Mouse (Mus musculus) forebrain, embryonic 14.5 days (tissue): ENCODE data around the gene Nudt15. TPM values are rescaled to one million over a fixed set of nuclear protein-coding genes. Genes with fewer than 3 reads are reported as not detected.

ENCODE experiments used
- polyA plus RNA-seq: library from polyadenylated mRNA; unstranded; fragments of >200 nt; fragmentation: Nextera tagmentation; extraction: Ambion mirVana; gene quantifications from 2 replicates; pipeline ENCODE4 v1.2.1, GENCODE M21; 2014

The Nudt15 gene
- polyA plus RNA-seq, 1 experiment from 2014 or later, result 9.1 TPM

Other genes with a start within 250 kb of the Nudt15 start
- gene Rb1, start 222.4 kb downstream of the Nudt15 start, polyA plus RNA-seq, result 27.2 and 28.5 TPM in 2 replicates
- 754 and 783 TPM in 2 replicates for gene Itm2b, start 163.0 kb downstream of the Nudt15 start, polyA plus RNA-seq
- gene Med4, start 38.2 kb downstream of the Nudt15 start, polyA plus RNA-seq, result 99.3 and 100.0 TPM in 2 replicates
- 111 and 122 TPM in 2 replicates for gene Sucla2, start 22.9 kb downstream of the Nudt15 start, polyA plus RNA-seq
- not detected in 2 replicates for gene Gm21750, start 113.0 kb upstream of the Nudt15 start, polyA plus RNA-seq